Mouse (Mus musculus) T-helper 1 cell (primary cell): ENCODE data around the gene Atp5c1.

Source experiments
- in situ Hi-C: fragments of 300-600 bp; cut with MboI, MseI; formaldehyde crosslinking; loops from one replicate; pipeline ENCODE4 v1.15.1; 2025; ENCODE audit warnings: high pct_unique_total_duplicates

Gene Atp5c1

DNA sequence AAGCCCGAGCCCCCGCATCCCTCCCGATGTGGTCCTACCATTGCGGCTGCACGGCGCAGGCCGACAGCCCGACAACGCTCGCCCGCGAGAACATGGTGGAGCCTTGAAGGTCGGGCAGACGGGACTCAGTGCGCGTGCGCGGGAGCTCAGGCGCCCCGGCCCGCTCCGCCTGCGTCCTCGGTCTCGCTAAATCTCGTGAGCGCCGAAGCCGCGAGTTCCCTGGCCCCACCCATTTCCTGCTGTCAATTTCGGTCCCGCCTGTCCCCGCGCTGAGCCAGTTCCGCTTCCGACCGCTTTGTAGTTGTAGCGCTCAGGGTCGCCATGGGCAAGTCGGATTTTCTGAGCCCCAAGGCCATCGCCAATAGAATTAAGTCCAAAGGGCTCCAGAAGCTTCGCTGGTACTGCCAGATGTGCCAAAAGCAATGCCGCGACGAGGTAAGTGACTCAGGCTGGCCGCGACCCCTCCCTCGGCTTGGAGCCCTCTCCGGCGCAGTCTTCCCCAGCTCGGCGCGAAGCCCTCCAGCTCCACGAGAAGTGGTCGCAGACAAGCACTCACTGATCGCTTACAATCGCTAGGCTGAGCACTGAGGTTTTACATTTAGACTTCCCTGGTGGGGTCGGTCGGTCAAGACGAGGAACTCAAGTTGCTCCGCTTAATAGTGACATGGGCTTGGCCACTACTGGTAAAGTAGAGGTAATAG is at the start of gene Atp5c1, which contains the start of gene Kin:
Gene Atp5c1 (minus strand): TSS at position 201 of the 701 bp plus-strand sequence.
Gene Kin (plus strand): TSS at position 284 of the 701 bp plus-strand sequence.
- in situ Hi-C loops: no loop called here

DNA sequence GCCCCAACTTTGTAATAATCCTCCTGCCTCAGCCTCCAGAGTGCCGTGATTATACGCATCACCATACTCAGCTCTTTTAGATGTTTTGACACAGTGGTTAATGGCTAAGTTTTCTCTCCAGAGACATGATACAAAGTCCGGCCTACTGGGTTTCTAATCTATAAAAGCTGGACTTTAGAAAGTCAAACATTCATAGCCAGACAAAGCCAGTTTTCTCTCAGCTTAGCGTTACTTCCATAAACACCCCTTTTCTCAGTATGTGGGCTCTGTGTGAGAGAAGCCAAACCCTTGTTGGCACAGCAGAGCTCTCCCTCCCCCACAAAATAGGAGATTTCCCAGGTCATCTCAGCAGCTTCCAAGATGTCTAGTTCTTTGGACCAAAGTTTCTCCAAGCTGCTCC is 48.3 kb upstream of the Atp5c1 start:
- in situ Hi-C loops: no loop called here

DNA sequence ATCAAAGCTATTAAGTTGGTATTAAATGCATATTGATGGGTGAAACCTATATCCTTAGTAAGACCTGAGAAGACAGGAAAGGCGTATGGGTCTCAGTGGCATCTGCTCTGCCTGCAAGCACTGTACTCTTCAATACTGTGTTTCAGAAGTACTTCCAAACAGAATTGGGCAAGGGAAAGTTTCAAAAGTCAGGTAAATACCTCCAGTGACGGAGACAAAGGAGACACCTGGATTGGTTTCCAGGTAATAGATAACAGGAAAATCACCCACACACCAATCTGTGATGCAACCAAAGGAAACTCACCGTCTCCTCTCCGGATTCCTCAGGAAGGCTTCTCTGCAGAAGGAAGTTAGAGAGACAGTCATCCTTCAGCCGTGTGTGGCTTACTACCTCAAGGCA is 47.2 kb upstream of the Atp5c1 start:
- in situ Hi-C loops: no loop called here

DNA sequence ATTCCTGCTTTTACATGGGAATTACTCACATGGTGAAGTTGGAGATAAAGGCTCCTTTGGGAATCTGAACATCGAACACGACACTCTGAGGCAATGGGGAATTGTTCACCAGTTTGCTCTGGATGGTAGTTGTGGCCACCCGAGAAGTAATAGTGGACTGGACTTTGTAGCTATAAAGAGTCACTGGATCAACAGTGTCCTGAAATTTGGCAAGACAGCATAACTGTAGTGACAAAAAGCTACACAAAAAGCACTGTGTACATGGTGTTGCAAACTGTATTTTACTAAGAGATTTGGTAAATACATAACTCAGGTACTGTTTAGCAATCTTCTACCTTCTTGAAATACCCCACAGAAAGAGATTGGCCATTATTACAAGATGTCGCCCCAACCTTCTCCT is 45.8 kb upstream of the Atp5c1 start:
- in situ Hi-C loops: no loop called here

DNA sequence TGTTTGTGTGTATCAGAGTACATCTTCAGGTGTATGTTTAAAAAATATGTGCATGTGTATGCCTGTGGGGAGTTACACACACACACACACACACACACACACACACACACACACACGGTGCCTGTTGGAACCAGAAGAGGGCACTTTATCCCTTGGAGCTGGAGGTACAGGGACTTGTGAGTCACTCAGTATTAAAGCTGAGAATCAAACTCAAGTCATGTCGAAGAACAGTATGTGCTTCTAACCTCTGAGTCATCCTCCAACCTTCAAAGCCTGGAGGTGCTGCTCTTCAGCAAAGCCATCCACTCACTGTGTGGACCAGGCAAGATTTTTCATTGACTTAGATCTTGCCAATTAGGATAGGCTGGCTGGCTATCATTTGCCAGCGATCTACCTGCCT is 41.5 kb upstream of the Atp5c1 start:
- in situ Hi-C loops: no loop called here

DNA sequence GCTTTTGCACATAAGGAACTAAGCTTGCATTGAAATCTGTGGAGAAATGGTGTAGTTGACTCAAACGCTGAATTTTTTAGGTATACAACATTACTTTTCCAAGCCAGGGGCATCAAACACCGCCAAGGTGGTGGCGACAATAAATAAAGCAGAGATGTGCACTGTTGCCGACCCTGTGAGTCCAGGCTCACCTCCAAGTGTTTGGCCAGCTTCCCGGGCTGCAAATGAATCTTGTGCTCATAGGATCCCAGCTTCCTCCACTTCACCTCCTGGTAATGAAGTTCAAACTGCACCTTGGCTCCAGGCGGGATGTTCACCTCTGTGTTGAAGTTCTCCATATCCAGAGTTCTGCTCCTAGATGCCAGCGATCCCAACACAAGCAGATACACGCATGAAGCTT is 39.0 kb upstream of the Atp5c1 start:
- in situ Hi-C loops: no loop called here

DNA sequence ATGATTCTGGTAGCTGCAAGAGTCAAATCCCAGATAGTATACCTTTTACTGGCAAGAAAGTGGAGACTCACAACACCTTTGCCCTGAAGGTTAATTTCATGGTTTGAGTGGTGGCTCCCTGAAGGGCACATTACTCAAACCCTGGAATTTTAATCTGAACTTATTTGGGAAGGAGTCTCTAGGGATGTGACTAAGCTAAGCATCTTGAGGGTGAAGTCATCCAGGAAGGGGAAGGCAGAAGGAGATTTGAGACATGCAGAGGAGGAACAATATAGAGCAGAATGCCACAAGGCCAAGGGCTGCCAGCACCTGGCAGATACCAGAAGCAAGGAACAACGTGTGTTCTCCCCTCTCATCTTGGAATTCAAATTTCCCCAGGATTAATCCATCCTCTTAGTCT is 38.4 kb upstream of the Atp5c1 start:
- in situ Hi-C loops: no loop called here

DNA sequence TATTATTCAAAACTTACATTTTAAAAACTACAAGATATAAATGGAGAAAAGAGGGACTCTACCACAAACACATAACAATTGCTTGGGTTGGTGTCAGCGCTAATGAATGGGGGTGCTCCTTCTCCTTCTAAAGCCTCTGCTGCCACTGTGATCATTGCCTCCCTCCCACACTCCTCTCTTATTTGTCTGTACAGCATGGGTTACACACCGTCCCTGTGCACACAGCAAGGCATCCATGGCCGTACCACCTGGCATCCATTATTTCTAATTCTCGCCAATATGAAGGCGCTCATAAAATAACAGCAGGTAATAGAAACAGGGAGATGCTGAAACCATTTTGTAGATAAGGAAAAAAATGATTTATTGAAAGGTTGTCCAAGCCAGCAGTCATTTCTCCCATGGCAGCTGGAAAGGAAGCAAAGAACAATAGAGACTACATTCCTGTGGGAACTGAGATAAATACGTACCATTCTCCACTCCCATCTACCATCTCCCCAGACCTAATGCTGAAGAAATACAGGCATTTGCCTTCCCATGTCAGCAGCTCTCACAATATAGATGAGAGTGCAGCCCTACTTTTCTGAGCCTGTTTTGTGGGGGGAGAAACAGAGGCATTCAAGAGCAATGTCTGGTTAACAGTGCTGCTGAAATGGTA is 28.4 kb upstream of the Atp5c1 start:
- in situ Hi-C loops: no loop called here

DNA sequence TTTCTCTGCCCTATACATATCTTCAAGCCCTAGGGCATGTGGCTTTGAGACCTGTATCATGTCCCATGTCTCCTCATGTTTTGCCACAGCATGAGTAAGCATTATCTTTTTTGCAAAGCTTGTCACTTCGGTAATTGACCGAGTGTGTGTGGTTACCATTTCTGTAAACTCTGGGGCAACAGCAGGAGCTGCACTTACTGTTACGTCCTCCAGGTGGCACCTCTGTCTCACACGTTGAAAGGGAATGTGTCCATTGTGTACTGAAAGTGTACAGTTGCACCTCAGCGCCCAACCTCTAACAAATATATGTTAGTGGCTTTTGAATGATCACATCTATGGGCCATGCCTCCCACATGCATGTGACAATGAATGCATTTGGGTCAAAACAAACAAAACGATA is 20.9 kb upstream of the Atp5c1 start:
- in situ Hi-C loops: loop anchor here (5.0 kb wide), 2 partner anchors 36 to 191 kb away; no protein-coding TSS in a partner anchor

DNA sequence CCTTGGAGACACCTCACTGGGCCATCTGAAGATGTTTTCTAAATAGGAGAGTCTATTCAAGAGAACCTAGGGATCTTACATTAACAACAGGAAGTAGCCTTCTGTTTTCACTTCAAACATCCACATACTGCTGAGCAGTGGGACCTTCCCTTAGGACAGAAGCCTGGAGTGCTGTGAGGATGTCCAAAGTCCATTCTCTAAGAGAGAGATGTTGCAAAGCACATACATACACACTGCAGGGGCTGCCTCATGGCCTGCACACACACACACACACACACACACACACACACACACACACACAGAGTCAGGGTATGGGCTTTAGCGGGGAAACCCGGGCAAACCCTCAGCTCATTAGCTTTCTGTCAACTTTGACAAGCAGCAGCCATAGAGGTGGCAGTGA is 20.2 kb upstream of the Atp5c1 start:
- in situ Hi-C loops: loop anchor here (5.0 kb wide), 2 partner anchors 37 to 192 kb away; no protein-coding TSS in a partner anchor

DNA sequence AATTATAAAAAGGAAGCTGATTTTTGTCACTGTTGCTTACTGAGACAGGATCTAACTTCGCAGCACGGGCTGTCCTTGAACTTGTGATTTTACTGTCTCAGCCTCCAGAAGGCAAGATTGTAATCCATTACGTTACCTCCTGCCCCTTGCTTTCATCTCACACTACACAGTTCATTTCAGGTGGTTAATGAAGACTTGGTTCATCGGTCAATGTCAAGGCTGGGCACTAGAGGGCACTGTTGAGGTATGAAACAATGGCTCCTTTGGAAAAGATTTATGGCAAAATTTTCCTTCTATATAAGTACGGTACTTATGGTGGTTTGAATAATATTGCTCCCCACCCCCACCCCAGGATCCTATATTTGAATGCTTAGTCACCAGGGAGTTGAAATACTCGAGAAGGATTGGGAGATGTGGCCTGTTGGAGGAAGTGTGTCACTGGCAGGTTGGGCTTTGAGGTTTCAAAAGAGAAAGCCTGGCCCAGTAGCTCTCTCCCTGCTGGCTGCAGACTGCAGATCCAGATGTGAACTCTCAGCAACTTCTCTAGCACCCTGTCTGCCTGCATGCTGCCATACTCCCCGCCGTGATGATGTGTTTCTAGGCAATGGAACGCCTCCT is 18.4 kb upstream of the Atp5c1 start:
- in situ Hi-C loops: loop anchor here (10.0 kb wide), 1 partner anchor 1424 kb away; no protein-coding TSS in a partner anchor

DNA sequence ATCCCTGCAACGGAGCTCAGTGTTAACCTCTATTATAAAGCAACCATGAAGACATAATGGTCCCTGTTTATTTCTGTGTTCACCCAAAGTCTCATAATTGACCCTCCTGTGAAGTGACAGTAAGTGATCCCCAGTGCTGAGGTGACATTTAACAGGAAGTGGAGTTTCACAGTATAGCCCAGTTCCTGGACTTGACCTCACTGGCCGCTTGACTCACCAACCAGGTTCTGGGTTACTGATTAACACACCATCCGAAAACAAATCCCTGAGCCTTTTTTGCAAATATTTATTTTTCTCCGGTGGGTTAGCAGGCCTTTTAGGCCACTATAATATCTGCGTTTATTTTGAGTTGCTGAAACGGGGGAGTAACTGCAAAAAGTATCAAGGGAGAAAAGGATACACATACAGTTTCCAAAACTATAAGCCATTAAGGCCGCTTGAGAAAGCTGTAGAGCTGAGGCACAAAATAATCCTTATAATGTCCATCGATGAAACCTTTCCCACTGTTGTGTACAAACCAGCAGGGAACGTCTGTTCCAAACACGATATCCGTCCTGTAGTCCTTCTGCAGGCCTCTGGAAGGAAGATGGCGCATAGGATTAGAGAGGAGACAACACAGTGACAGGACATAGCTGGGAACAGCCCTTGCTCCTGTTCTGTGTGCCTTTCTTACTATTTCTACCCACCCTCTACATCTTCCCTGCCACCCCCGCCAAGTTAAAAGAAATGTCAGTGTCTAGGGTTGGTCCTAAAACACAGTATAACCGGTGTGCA is 14.2 kb upstream of the Atp5c1 start:
- in situ Hi-C loops: loop anchor here (10.0 kb wide), 1 partner anchor 1420 kb away; no protein-coding TSS in a partner anchor

DNA sequence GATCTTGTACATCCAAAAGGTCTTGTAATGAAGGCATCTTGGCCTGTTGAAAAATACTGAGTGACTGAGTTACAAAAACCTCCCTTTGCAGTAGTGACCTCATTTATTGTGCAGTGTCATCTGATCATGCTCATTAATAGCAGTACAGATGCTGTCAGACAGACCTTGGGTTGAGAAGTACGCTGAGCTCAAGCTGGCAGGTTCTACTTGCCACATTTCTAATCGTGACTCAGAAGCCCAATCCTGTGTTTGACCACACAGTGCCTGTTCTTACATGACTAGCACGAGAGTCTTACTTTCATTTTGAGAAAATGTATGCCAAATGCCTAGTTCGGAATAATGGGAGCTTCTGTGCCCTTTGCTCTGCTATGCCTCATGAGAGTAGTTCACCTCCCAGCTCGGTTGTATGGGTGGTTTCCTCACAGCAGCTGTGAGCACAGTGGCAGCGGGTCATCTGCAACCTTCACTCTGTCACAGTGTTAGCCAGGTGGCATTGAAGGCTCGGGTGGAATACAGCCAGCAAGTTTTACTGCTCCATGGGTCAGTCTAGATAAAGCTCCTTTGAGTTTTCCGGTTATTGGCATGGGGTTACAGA is 7.0 kb upstream of the Atp5c1 start:
- in situ Hi-C loops: no loop called here

DNA sequence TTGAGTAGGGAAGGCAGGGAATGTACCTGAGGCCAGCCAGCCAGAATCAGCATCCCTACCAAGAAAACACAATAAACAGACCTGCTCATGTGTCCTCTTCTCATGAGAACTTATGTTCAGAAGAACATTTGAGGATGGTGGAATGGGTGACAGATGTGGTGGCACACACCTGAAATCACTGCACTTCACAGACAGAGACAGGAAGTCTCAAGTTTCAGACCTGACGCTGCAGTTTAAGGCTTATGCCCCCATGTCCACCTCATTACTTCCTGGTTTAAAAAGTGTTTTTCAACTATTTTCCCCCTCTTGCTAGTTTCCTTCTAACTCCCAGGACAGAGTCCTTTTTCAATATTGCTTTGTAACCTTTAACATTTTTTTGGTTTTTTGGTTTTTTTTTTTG is 2.4 kb upstream of the Atp5c1 start:
- in situ Hi-C loops: no loop called here

DNA sequence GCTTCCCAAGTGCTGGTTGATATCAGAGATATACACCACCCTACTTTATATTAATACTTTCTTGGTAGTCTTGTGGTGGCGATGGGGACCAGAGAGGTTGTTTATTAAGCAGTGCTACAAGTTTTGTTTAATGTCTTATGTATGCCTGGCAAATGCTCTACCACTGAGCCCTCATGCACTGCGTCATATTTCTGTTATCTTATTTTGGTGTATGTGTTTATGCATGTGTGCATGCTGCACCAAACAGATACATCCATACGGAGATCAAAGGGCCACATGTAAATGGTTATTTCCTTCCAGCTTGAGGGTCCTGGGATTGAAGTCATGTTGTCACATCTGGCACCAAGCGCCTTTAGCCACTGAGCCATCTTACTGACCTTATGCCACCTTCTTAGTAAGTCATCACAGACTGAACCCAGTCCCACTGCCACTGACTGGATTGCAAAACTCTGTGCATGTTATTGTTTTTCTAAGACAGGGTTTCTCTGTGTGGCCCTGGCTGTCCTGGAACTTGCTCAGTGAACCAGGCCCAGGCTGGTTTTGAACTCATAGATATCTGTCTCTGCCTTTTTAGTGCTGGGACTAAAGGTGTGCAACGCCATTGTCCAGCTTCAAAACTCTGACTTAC is 1.3 kb upstream of the Atp5c1 start:
- in situ Hi-C loops: no loop called here

DNA sequence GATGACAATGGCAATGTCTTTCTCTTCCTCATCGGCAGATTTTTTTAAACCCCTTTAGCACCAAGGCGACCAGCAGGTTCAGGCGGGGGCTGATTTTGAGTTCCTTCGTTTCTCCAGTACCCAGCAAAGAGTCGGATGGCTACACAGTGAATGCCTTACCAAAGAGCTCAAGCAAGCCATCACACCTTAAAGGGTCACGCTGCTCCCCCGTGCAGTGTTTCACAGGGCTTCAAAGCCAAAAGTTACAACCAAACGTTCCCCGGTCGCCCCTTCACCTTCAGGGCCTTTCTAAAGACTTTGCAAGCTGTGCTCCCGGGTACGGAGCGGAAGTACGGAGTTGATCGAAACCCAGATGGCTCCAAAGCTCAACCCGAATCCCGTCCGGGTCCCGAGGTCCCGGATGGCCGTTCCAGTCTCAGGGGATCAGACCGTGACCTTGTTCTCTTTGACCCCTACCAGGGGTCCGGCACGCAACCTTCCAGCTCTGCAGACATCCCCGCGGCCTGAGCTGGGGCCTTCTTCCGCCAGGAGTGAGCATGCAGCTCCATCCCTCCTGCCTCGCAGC is 483 bp downstream of the Atp5c1 start:
- in situ Hi-C loops: no loop called here

DNA sequence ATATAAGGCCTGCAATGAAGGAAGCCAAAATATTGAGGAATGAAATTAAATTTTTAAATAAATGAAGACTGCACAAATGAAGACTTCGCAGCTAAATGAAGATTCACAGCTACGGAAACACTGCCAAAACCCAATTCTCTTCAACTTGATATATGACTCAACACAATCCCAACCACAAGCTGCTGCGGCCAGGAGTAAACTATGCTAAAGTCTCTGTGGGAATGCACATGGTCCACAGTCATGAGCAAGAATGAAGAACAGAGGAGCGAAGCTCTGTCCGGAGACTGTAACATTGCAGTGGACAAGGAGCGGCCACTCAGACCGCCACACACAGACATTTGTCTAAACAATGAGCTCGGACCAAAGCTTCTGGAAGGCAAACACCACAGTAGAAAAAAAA is 3.6 kb downstream of the Atp5c1 start:
- in situ Hi-C loops: no loop called here

DNA sequence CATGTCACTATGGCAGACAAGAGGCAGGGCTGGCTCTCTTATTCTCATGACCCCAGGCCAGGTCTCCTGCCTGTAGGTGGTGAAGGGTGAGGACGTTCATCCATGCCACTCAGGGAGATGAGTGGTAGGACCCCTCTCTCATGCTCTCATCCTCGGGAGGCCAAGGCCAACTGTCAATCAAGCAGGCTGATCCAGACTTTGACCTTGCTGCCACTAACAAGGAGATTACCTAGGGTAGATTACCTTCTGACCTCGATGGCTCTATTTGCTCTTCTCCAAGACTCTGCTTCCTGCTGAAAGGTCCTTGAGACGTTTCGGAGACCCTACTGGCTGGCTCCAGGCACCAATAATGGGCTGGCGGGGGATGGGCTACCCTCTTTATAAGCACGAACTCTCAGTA is 5.8 kb downstream of the Atp5c1 start:
- in situ Hi-C loops: no loop called here

DNA sequence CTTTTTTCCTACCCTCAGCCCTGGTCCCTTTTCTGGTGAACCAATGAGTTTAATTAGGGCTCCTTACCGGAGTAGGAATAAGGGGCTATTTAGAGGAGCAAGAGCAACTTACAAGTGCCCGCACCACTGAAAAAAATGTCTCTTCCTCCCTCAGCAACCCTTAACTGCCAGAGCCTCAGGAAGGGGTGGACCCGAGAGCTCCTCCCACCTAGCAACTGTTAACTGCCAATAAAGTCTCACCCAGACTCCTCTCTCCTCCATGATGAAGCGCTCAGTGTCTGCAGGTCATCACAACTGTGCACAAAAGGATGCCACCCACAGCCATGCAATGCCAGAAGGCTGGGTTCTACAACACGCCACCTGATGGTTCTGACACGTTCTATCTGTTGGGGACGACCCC is 8.6 kb downstream of the Atp5c1 start:
- in situ Hi-C loops: no loop called here

DNA sequence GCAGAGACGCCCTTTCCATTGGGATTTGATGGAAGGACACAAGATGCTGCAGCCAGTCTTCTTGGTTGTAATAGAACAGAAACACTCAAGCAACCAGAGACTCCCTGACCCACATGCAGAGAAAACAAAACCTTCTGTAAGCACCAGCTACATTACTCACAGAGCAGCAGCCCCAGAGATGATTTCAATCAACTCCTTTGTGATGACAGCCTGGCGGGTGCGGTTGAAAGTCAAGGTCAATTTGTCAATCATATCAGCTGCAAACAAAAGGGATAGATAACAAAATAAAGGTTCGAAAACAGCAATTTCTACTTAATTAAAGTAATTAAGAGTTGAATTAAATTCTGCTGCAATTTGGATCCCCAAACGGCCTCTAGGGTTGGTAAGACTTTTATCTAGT is 21.5 kb downstream of the Atp5c1 start:
- in situ Hi-C loops: no loop called here

DNA sequence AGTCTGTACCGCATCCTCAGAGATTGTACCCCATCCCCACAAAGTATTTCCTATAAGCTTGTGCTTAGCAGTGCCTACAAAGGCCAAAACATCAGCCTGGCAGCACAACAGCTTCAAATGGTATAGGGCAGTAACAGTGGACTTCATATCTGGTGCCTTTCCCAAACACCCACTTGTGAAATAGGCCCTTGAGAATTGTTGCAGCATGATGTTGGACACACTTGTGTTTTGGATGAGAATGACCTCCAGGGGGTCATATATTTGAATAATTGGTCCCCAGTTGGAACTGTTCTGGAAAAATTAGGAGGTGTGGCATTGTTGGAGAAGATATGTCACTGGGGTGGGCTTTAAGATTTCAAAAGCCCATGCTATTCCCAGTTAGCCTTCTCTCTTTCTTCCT is 28.3 kb downstream of the Atp5c1 start:
- in situ Hi-C loops: no loop called here
